Mouse (Mus musculus): ENCODE measurements at regions not wholly inside any gene's neighbourhood (a gene's known extent, or its start where the extent isn't known, plus 50 kb on each side); places are given as distances from the start of the nearest gene placed in this dataset.

DNA sequence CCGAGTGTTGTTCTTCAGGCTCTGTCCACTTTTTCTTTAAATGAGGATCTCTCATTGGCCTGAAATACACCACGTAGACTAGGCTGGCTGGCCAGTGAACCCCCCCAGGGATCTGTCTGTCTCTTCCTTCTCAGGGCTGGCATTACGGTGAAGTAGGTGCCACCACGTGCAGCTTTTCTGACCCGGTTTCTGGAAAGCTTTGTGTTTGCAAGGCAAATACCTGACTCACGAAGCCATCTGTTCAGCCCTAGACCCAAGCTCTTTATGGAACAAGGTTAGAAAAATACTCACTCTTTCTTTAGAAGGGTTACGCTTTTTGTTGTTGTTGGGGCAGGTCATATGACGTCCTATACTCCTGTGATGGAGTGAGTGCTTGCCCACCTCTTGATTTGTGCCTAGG is 133.3 kb upstream of the Ptprt start:
- Histone ChIP-seq H3K4me2 (no peak overlapping the region), H3K36me3 (no peaks in the 10 kb centered on the region), H3K4me3 (no peak overlapping the region), H3K4me1 (0 out of 2 replicates have a peak, but pooled peaks cover 5% of the 10 kb centered on the region), H3K27ac (no peak overlapping the region), H3K9me3 (no peaks in the 10 kb centered on the region), H3K27me3 (no peaks in the 10 kb centered on the region), H3K9ac (no peak overlapping the region)
- no peak for ATAC-seq (ENCODE audit: insufficient number of reproducible peaks, insufficient read depth, low FRiP score, low TSS enrichment, low read depth)
- 88% methylated on average over 8 of the region's 8 CpGs for WGBS

DNA sequence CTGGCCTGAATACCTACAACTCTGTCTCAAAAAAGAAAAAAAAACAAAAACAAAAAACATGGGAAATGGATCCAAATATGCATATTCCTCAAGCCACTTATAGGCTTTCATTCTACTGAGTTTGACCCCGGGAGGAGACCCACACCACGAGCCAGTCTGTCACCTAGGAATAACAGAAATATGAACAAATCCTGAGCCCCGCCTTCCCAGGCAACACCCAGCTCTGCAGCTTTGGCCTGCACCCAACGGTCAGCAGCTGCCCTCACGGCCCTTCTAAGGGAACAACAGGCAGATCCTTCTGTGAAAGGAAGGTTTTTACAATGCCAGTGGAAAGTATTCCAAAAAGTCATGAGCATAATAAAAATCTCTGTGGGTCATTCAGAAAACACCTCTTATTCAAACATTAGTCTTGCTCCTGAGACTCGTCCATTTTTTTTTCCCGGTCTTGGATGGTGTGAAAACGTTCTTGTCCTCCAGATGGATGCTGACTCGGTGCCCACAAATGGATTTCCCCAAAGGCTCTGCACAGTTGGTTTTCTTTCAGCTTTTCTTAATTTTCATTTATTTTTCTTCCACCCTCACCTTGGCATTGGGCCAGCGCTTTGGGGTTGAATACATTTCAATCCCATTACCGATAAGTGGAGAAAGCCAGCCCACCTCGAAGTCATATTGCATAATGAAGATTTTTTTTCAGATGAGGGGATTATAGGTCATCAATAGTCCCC is 130.6 kb upstream of the Ptprt start:
- no peak overlapping the region for H3K9ac ChIP-seq
- H3K27ac ChIP-seq: no peak overlapping the region
- no peak for ATAC-seq (ENCODE audit: insufficient number of reproducible peaks, insufficient read depth, low FRiP score, low TSS enrichment, low read depth)
- H3K4me2 ChIP-seq: no peak overlapping the region
- H3K9me3 ChIP-seq: no peaks in the 10 kb centered on the region
- 0 out of 2 replicates have a peak, but pooled peaks cover 5% of the 10 kb centered on the region for H3K4me1 ChIP-seq
- no peak overlapping the region for H3K4me3 ChIP-seq
- H3K27me3 ChIP-seq: no peaks in the 10 kb centered on the region
- 67% methylated on average over 12 of the region's 12 CpGs for WGBS
- no peaks in the 10 kb centered on the region for H3K36me3 ChIP-seq

DNA sequence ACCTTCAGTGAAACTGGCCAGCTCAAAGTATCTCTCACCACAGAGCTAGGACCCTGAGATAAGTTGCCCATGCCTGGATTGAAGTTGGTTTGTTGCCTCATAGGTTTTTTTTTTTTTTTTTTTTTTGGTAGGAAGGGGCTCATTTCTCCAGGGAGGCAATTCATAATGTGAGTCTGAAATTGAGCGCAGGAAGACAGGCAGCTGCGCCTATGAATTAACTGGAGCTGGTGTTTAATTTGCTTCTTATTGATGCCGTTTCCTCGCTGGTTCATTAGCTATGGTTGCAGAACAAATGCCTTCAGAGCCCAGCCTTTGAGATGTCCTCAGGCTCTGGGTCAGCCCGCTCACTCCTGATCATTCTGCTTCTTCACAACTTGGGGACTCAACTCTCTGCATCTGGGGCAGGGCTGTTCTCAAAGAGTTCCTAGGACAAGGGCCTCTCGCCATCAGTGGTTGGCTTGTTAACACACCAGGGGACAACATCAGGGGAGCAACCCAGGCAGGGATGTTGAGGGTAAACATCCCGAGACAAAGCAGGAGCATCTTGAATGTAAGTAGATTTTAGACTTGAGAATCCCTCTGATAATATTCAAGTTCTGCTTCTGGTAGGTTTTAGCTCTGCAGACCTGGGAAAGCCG is 123.3 kb upstream of the Ptprt start:
- Histone ChIP-seq H3K4me3 (no peak overlapping the region), H3K36me3 (no peaks in the 10 kb centered on the region), H3K9ac (no peak overlapping the region), H3K4me1 (no peaks in the 10 kb centered on the region), H3K4me2 (no peak overlapping the region), H3K9me3 (no peaks in the 10 kb centered on the region), H3K27me3 (no peaks in the 10 kb centered on the region), H3K27ac (no peak overlapping the region)
- 56% methylated on average over 8 of the region's 8 CpGs for WGBS
- ATAC-seq (ENCODE audit: insufficient number of reproducible peaks, insufficient read depth, low FRiP score, low TSS enrichment, low read depth): no peak

DNA sequence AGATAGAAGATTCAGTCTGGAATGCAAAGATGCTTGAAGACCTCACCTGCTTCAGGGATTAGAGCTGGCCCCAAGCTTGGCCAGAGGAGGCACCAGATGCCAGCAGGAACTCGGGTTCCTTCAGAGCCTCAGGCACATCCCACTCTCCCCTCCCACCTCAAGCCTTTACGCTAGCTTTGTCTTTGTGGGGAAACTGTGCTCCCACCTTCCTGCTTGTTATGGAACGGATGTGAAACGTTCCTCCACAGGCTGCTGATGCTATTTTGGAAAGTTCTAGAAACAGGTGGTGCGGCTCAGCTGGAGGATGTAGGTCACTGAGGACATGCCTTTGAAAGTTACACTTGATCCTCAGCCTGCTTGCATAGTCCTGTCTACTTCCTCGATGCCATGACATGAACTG is 120.7 kb upstream of the Ptprt start:
- no peak overlapping the region for H3K27ac ChIP-seq
- H3K4me3 ChIP-seq: no peak overlapping the region
- WGBS: 71% methylated on average over 6 of the region's 6 CpGs
- H3K27me3 ChIP-seq: no peaks in the 10 kb centered on the region
- H3K36me3 ChIP-seq: no peaks in the 10 kb centered on the region
- no peaks in the 10 kb centered on the region for H3K4me1 ChIP-seq
- no peaks in the 10 kb centered on the region for H3K9me3 ChIP-seq
- no peak for ATAC-seq (ENCODE audit: insufficient number of reproducible peaks, insufficient read depth, low FRiP score, low TSS enrichment, low read depth)
- no peak overlapping the region for H3K4me2 ChIP-seq
- H3K9ac ChIP-seq: no peak overlapping the region

DNA sequence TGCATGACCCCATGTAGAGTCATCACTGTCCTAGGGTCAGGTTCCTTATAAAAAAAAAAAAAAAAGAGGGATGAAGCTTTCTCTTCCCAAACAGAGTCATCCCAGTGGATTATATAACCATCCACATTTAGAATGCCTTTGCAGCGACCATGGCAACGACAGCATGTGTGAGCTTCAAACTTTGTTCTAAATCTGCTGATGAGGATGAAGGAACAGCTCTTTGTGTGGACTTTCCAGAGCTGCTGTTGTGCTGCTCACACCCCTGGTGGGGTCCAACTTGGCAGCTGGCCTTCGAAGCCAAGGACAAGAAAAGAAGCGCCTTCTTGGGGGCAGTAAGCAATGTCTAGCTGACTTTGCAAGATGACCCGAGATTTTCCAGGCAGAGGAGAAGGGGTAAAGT is 115.6 kb upstream of the Ptprt start:
- Histone ChIP-seq H3K27me3 (no peaks in the 10 kb centered on the region), H3K4me1 (no peaks in the 10 kb centered on the region), H3K4me3 (no peak overlapping the region), H3K36me3 (no peaks in the 10 kb centered on the region), H3K27ac (no peak overlapping the region), H3K9ac (no peak overlapping the region), H3K4me2 (no peak overlapping the region), H3K9me3 (no peaks in the 10 kb centered on the region)
- WGBS: 82% methylated on average over 5 of the region's 5 CpGs
- no peak for ATAC-seq (ENCODE audit: insufficient number of reproducible peaks, insufficient read depth, low FRiP score, low TSS enrichment, low read depth)

DNA sequence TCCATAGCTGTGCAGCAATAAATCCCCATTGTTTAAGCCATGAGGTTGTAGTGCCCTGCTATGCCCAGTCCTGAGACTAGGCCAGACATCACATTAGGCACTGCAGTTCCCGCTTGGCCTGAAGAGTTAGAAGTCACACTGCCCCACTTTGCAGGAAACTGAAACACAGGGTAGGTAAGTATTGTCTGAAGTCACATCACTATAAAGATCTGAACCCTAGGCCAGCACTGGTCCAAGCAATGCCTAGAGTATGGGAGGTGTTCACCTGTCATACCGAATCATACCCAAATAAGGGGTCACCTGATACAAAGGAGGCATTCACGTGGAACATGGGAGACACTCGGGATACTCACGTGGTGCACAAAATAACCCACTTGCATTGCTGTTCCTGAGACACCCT is 111.6 kb upstream of the Ptprt start:
- no peaks in the 10 kb centered on the region for H3K4me1 ChIP-seq
- H3K9me3 ChIP-seq: no peaks in the 10 kb centered on the region
- ATAC-seq (ENCODE audit: insufficient number of reproducible peaks, insufficient read depth, low FRiP score, low TSS enrichment, low read depth): no peak
- H3K4me3 ChIP-seq: no peak overlapping the region
- no peak overlapping the region for H3K27ac ChIP-seq
- 87% methylated on average over 5 of the region's 5 CpGs for WGBS
- H3K27me3 ChIP-seq: no peaks in the 10 kb centered on the region
- H3K36me3 ChIP-seq: no peaks in the 10 kb centered on the region
- no peak overlapping the region for H3K9ac ChIP-seq
- H3K4me2 ChIP-seq: no peak overlapping the region

DNA sequence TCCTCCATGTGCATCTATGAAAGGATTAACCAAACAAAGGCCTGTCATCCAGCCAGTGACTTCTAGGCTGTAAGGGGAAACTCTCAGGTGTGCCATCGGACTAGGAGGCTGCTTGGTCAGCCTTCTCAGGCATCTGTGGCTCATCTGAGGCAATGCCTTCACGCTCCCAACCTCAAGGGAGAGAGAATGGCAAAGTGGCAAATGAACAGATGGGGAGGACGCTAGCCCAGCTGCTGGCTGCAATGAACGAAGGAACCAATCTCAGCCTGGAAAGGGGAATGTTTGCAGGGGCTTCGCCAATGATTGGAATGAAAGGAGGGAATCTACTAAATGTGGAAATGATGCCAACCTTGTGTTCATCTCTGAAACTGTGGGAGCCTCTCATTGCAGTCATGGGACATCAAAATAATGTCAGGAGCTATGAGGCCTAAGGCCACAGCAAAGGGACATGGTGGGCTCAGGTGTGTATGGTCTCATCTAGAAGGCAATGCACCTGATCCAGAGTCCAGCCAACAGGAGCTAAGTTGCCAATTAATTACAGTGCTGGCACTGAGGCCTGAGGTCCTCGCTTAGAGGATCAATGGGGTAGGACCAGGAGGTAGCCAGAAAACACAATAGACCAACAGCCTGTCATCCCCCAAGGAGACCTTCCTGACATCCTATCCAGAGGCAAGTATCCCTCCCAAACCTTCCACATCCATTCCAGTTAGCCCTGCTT is 108.9 kb upstream of the Ptprt start:
- Histone ChIP-seq H3K36me3 (no peaks in the 10 kb centered on the region), H3K9ac (no peak overlapping the region), H3K4me2 (no peak overlapping the region), H3K4me1 (no peaks in the 10 kb centered on the region), H3K9me3 (no peaks in the 10 kb centered on the region), H3K27me3 (no peaks in the 10 kb centered on the region), H3K27ac (no peak overlapping the region), H3K4me3 (no peak overlapping the region)
- ATAC-seq (ENCODE audit: insufficient number of reproducible peaks, insufficient read depth, low FRiP score, low TSS enrichment, low read depth): no peak
- 79% methylated on average over 6 of the region's 6 CpGs for WGBS

DNA sequence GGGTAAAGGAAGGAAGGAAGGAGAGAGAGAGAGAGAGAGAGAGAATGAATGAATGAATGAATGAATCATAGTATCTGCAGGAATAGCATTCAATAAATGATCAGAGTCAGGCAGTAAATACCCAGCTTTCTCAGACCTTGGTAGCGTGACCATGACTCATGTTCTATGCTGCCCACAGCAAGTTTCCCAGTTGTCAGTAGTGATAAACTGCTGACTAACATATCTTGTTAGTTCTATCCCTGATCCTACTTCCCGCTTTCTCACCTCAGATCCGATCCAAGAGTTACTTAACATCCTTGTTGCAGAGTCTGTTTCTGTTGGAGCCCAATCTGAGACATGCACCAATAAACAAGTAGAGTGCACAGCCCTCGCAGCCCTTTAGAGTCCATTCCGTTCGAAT is 103.1 kb upstream of the Ptprt start:
- ATAC-seq (ENCODE audit: insufficient number of reproducible peaks, insufficient read depth, low FRiP score, low TSS enrichment, low read depth): no peak
- Histone ChIP-seq H3K9me3 (no peaks in the 10 kb centered on the region), H3K4me2 (no peak overlapping the region), H3K9ac (no peak overlapping the region), H3K36me3 (no peaks in the 10 kb centered on the region), H3K27me3 (no peaks in the 10 kb centered on the region), H3K4me3 (no peak overlapping the region), H3K27ac (no peak overlapping the region), H3K4me1 (no peaks in the 10 kb centered on the region)
- WGBS: 92% methylated on average over 6 of the region's 6 CpGs

DNA sequence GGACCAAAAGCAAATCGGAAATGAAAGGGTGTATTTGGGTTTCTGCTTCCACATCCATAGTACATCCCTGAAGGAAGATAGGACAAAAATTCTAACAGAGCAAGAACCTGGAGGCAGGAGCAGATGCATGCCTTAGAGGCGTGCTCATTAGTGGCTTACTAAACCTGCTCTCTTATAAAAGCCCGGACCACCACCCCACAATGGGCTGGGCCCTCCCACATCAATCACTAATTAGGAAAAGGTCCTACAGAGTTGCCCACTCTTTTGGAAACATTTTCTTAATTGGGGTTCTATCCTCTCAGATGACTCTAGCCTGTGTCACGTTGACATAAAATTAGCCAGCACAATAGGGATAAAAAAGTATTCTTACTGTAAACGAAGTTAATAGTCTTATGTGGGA is 79.6 kb upstream of the Ptprt start:
- no peak overlapping the region for H3K4me3 ChIP-seq
- H3K9ac ChIP-seq: no peak overlapping the region
- H3K27ac ChIP-seq: no peak overlapping the region
- no peak for ATAC-seq (ENCODE audit: insufficient number of reproducible peaks, insufficient read depth, low FRiP score, low TSS enrichment, low read depth)
- no peaks in the 10 kb centered on the region for H3K27me3 ChIP-seq
- no peak overlapping the region for H3K4me2 ChIP-seq
- H3K9me3 ChIP-seq: no peaks in the 10 kb centered on the region
- H3K4me1 ChIP-seq: no peaks in the 10 kb centered on the region
- no peaks in the 10 kb centered on the region for H3K36me3 ChIP-seq
- WGBS: 65% methylated on average over 5 of the region's 5 CpGs

DNA sequence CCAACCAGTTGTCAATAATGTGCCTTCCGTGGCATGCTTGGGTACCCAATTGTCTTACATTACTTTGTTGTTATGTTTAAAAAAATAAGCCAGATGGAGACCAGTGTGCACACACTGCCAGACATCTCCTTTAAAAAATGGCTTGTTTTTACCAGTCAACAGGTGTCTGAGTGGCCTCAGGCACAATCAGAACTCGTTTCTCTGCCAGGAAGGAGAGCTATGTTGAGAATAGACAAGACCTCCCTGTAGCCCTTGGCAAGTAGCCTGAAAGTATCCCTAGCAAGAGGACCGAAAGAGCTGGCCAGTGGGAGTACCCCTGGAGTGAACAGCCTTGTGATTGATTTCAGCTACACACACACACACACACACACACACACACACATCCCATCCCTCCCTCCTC is 74.8 kb upstream of the Ptprt start:
- WGBS: 52% methylated on average over 3 of the region's 3 CpGs
- no peak for ATAC-seq (ENCODE audit: insufficient number of reproducible peaks, insufficient read depth, low FRiP score, low TSS enrichment, low read depth)

DNA sequence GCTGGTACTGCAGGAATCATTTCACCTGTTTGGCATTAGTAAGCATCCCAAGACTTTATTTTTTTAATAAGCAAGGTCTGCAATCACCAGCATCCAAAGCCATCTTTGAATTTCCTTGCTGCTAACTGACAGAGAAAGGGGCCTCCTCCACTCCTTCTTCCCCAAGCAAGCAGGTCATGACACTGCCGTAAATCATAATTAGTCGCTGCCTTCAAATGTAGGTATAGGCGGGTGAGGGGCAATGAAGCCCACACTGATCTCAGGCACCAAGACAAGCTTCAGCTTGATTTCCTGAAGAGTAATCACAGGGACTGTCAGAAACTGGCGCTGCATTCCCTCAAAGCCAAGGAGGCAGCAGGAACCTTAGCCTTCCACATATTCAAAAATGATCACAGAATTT is 73.3 kb upstream of the Ptprt start:
- H3K9ac ChIP-seq: no peak overlapping the region
- no peaks in the 10 kb centered on the region; the same call in 1 of the 2 replicates for H3K27me3 ChIP-seq
- WGBS: 55% methylated on average over 4 of the region's 4 CpGs
- no peaks in the 10 kb centered on the region for H3K4me1 ChIP-seq
- ATAC-seq (ENCODE audit: insufficient number of reproducible peaks, insufficient read depth, low FRiP score, low TSS enrichment, low read depth): no peak
- H3K4me2 ChIP-seq: no peak overlapping the region
- no peak overlapping the region for H3K27ac ChIP-seq
- no peak overlapping the region for H3K4me3 ChIP-seq
- H3K36me3 ChIP-seq: no peaks in the 10 kb centered on the region
- no peaks in the 10 kb centered on the region for H3K9me3 ChIP-seq

More for the DNA sequence above, 74.8 kb upstream of the Ptprt start:
- Histone ChIP-seq H3K9me3 (no peaks in the 10 kb centered on the region), H3K4me1 (no peaks in the 10 kb centered on the region), H3K27me3 (no peaks in the 10 kb centered on the region; the same call in 1 of the 2 replicates), H3K4me2 (no peak overlapping the region), H3K9ac (no peak overlapping the region), H3K36me3 (no peaks in the 10 kb centered on the region), H3K27ac (no peak overlapping the region), H3K4me3 (no peak overlapping the region)

DNA sequence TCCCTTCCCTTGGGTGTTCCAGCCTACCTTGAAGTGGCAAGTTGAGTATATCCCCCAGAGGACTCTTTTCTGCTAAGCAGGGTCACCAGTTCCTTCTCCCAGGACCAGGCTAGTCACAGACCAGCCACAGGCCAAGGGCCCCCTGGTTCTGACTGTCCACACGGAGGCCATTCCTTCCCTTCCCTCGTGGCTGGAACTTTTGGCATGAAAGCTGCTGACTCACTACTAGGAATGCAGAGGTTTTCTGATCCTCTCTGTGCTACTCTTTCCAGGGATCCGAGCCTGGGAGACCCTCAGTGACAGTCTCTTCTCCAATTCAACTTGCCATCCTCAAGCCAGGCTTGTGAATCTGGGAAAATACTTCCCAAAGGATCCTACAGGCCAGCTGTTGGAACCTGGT is 59.1 kb upstream of the Ptprt start:
- H3K9ac ChIP-seq: no peak overlapping the region
- WGBS: 66% methylated on average over 3 of the region's 3 CpGs
- no peak for ATAC-seq (ENCODE audit: insufficient number of reproducible peaks, insufficient read depth, low FRiP score, low TSS enrichment, low read depth)
- no peaks in the 10 kb centered on the region for H3K4me1 ChIP-seq
- no peak overlapping the region for H3K27ac ChIP-seq
- no peaks in the 10 kb centered on the region for H3K9me3 ChIP-seq
- no peak overlapping the region for H3K4me3 ChIP-seq
- no peaks in the 10 kb centered on the region for H3K27me3 ChIP-seq
- H3K36me3 ChIP-seq: no peaks in the 10 kb centered on the region
- H3K4me2 ChIP-seq: no peak overlapping the region
